Mouse (Mus musculus): ENCODE results near the gene Iqcn. TPM values are rescaled to one million over a fixed set of nuclear protein-coding genes. Genes with fewer than 3 reads are reported as not detected.

Gene Iqcn
- total RNA-seq, 2 experiments from 2014 or later, result not detected

GRCm38 (mm10) chr8:70755661-70756475 lies 52.6 kb downstream of the Iqcn start:
- peak; percentile 7 for DNase-seq

GRCm38 (mm10) chr8:70756476-70757040 lies 53.3 kb downstream of the Iqcn start:
- DNase-seq, result no peak

GRCm38 (mm10) chr8:70757523-70758307 lies 54.5 kb downstream of the Iqcn start:
- peak; percentile 34 for DNase-seq

DNA sequence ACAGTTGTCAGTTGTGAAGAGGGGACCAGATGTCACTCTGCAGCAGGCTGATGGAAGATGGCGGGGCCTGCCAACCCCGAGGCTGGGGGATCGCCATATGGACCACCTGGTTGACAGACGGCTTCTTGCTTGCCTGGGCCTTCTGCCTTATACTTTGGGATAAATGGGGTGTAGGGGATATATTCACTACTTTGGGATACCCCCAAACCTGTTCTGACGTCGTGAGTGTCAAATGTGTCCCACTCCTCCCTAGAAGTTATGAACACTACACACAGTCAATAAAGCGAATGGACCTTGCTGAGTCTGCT lies 55.0 kb downstream of the Iqcn start:
- no peak for DNase-seq

DNA sequence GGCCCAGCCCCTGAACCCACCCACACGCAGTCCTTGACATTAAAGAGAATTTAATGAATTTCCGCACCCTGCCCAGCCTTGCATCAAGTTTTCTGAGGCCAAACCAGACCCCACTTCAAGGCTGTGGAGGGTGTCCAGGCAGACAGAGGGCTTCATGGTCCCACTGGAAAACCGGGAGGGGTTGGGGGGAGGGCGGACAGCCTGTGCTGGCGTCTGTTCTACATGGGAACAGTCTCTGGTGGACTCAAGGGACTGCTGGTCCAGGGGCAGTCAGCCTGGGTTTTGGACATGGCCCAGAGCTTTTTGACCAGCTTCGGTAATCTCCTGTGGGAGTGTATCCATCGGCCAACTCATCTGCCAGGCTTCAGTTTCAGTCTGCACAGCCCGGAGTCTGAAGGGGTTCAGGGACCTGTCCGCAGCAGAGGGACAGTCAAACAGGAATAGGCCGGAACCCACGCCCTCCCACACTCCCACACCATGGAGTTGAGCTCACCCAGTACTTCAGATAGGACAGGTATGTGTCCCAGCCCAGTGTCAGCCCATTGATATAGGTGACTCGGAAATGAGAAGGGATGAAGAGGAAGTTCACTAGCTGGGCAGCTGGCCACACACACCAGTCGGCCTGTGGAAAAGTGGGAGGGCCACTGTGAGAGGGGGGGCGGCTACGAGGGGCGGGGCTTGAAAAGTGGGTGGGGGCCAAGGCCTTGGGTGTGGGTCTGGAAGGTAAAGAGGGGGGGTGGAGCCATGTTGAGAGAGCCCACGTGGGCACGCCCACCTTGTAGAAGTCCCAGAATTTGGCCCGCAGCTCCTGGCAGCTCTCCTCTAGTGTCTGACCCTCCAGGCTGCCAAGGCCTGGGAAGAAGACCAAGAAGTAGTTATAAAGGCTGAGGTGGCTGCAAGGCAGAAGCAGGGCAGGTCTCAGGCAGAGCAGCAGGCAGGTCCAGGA lies 55.6 kb downstream of the Iqcn start:
- DNase-seq, result peak; percentile 34

DNA sequence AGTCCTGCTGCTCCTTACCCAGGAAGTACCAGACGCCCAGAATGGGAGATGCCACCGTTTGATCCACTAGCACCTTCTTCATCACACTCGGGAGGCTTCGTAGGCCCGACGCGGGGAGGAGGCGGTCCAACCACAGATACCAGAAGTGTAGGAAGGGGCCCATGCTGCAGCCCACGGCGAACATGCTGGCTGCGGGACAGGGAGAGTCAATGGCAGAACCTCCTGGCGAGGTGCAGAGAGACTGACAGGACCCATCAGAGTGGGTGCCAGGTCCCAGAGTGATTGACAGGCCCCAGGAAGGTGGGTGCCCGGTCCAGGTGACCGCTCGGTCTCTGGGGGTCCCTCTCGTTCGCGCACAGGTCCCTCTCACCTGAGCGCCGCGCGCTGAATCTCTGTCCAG lies 57.1 kb downstream of the Iqcn start:
- DNase-seq, result no peak

- DNase-seq, result peak; percentile 86
Observed at GRCm38 (mm10) chr8:70760775-70761406, 57.6 kb downstream of the Iqcn start, which contains the start of gene Mpv17l2. Gene Mpv17l2, minus strand, starts transcription at chr8:70760946.

DNA sequence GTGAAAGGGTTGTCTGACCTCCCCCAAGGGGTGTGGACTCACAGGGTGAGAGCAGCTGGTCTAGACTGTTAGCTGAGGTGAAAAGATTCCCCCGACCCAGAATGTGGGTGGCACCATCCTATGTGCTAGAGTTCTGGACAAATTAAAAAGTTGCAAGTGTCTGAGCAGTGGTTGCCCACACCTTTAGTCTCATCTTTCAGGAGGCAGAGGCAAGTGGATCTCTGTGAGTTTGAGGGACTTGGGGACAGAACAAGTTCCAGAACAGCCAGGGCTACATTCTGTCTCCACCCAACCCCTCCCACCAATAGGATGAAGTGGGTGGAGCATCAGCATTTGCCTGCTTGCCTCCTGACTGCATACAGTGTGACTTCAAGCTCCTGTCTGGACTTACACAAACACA lies 58.9 kb downstream of the Iqcn start:
- no peak for DNase-seq

GRCm38 (mm10) chr8:70763354-70763753 lies 60.1 kb downstream of the Iqcn start:
- peak; percentile 68 for DNase-seq

- no peak for DNase-seq
Observed at GRCm38 (mm10) chr8:70764026-70764425, 60.8 kb downstream of the Iqcn start.

GRCm38 (mm10) chr8:70764676-70765075 lies 61.4 kb downstream of the Iqcn start:
- DNase-seq, result no peak

DNA sequence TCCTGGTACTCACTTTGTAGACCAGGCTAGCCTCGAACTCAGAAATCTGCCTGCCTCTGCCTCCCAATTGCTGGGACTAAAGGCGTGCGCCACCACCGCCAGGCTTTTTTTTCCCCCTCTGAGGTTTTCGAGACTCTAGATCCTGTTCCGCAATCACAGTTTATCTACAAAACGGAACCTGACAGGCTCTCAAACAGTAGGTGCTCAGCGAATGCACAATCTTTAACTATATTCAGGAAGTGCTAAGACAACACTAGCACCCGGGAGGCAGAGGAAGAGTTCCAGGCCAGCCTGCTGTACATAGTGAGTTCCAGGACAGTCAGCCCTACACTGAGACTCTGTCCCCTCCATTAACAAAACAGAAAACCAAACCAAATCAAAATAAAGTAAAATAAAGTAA lies 62.1 kb downstream of the Iqcn start:
- DNase-seq, result no peak

- no peak for DNase-seq
Observed at GRCm38 (mm10) chr8:70765838-70766570, 62.7 kb downstream of the Iqcn start.

DNA sequence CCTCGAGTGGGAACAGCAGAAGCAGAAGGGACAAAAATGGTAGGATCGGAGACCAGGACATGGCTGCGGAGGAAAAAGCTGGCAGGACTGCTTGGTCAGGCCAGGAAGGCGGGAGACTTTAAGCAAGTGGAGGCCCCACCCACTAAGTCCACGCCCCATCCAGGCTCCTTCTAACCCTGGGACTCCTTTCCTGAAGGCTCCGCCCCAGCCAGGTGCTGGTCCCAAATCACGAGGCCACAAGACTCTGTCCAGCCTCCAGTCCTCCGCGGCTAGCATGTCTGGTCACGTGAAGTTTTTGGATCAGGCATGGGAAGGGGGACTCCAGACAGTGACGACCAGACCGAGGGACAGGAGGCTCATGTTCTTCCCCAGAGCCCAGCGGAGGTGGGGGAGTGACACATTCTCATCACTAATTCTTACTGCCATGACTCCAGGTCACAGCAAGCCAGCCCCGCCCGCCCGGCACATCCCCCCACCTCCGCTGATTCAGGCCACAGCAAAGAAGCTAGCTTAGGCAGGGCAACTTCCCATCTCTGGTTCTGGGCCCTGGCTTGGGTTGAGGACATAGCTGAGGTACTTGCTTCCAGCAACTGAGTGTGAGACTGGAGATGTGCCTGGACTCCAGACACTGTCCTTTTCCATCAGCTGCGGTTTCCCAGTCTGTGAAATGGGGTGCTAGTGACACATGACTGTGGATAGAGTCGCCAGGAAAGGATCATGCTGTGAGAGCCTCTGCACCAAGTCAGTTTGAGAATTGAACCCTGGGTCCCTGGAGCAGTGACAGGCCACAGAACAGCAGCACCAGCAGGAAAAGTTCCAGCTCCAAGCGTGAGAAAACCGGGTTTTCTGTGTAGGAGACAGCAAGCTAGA lies 63.5 kb downstream of the Iqcn start:
- peak; percentile 60 for DNase-seq

Other genes with a start within 250 kb of the Iqcn start
- 1 to 10 TPM; 6.3 to 7.4 TPM for gene Klhl26, start 226.5 kb upstream of the Iqcn start, total RNA-seq (2021)
- under 1 TPM; 0.18 to 0.26 TPM for gene Tmem59l, start 216.1 kb upstream of the Iqcn start, total RNA-seq (2021)
- gene Crlf1, start 210.3 kb upstream of the Iqcn start, total RNA-seq (2021), result 1 to 10 TPM; 2.8 to 3.4 TPM
- gene Rex1bd, start 196.7 kb upstream of the Iqcn start, total RNA-seq (2021), result 100 to 1,000 TPM; 120 to 129 TPM
- gene Uba52, start 192.7 kb upstream of the Iqcn start, total RNA-seq (2021), result 1,000 to 10,000 TPM; 1,232 to 1,261 TPM
- 100 to 1,000 TPM; 135 to 145 TPM for gene Fkbp8, start 175.7 kb upstream of the Iqcn start, total RNA-seq (2021)
- 10 to 100 TPM; 57.8 to 61.0 TPM for gene Kxd1, start 175.5 kb upstream of the Iqcn start, total RNA-seq (2021)
- 10 to 100 TPM; 12.7 to 19.8 TPM for gene Ell, start 164.0 kb upstream of the Iqcn start, total RNA-seq (2021)
- gene Isyna1, start 109.1 kb upstream of the Iqcn start, total RNA-seq (2021), result 10 to 100 TPM; 30.0 to 31.6 TPM
- 10 to 100 TPM; 31.1 to 40.1 TPM for gene Ssbp4, start 94.6 kb upstream of the Iqcn start, total RNA-seq (2021)
- gene Lrrc25, start 87.3 kb upstream of the Iqcn start, total RNA-seq (2021), result 1 to 10 TPM; 1.2 to 3.0 TPM
- gene Gdf15, start 71.0 kb upstream of the Iqcn start, total RNA-seq (2021), result not detected
- gene Pgpep1, start 43.1 kb upstream of the Iqcn start, total RNA-seq (2021), result 10 to 100 TPM; 22.5 to 23.4 TPM
- 10 to 100 TPM; 82.3 to 83.0 TPM for gene Lsm4, start 30.2 kb upstream of the Iqcn start, total RNA-seq (2021)
- 100 to 1,000 TPM in 1 of 2 experiments, 10 to 100 TPM in 1; 79.2 to 130 TPM for gene Jund, start 4.5 kb upstream of the Iqcn start, total RNA-seq (2021)
- not detected for gene Gm3336, start 15.1 kb downstream of the Iqcn start, total RNA-seq (2021)
- 1 to 10 TPM; 2.5 to 3.0 TPM for gene Pde4c, start 20.3 kb downstream of the Iqcn start, total RNA-seq (2021)
- gene Rab3a, start 51.2 kb downstream of the Iqcn start, total RNA-seq (2021), result 10 to 100 TPM; 44.6 to 50.4 TPM
- gene Mpv17l2, start 57.5 kb downstream of the Iqcn start, total RNA-seq (2021), result 10 to 100 TPM; 30.1 to 31.4 TPM
- 10 to 100 TPM; 39.4 to 47.2 TPM for gene Pik3r2, start 73.3 kb downstream of the Iqcn start, total RNA-seq (2021)
- gene Mast3, start 101.6 kb downstream of the Iqcn start, total RNA-seq (2021), result 1 to 10 TPM; 7.2 to 8.9 TPM
- under 1 TPM; 0.16 to 0.23 TPM for gene Il12rb1, start 105.0 kb downstream of the Iqcn start, total RNA-seq (2021)
- gene Arrdc2, start 136.3 kb downstream of the Iqcn start, total RNA-seq (2021), result 10 to 100 TPM in 1 of 2 experiments, 1 to 10 TPM in 1; 4.3 to 27.1 TPM
- gene Kcnn1, start 159.8 kb downstream of the Iqcn start, total RNA-seq (2021), result 1 to 10 TPM; 3.7 to 3.8 TPM
- 10 to 100 TPM; 42.8 to 45.0 TPM for gene Ccdc124, start 170.5 kb downstream of the Iqcn start, total RNA-seq (2021)
- gene Slc5a5, start 189.3 kb downstream of the Iqcn start, total RNA-seq (2021), result under 1 TPM in 1 of 2 experiments, not detected in 1; 0.09 TPM
- gene Rpl18a, start 194.0 kb downstream of the Iqcn start, total RNA-seq (2021), result 1,000 to 10,000 TPM; 1,533 to 1,604 TPM
- 10 to 100 TPM; 17.3 to 24.5 TPM for gene Map1s, start 202.5 kb downstream of the Iqcn start, total RNA-seq (2021)